11 mouse cellular contexts compared by ENCODE assay signal in the genomic region with DNA sequence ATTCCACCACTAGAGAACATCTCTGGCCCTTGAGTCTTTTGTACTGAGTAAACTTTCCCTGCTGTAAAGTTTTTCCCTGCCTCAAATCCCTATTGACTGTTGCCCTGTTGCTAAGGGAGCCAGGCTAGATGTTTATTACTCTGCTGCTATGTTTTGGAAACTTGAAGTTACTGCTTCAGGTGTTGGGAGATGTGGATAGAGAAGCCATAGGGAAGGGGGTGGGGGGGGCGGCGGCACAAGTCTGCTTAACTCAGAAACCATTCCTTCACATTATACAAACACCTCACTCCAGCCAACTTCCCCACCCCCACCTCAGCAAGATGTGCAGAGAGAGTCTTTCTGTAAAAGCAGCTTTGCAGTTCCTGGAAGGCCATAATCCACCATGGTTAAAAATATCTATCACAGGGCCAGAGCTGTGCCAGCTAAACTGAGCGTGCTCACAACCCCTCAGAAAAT. TPM values are rescaled to one million over a fixed set of nuclear protein-coding genes. Genes with fewer than 3 reads are reported as not detected.
DNase-seq lines count a peak whose midpoint lies in the region; ATAC-seq and TF ChIP-seq lines count a peak whose summit lies in the region.
"Had no signal": no experiment of that assay in that cellular context is flagged by ENCODE, and none has a peak within 500 bp of the region (broad histone marks: within the 10 kb centered on the region; RNA-seq: fewer than 3 reads in every experiment).

No protein-coding gene starts in this region.

- peaks cover 21% of the 10 kb centered on the region for H3K36me3 ChIP-seq in forebrain, embryonic 15.5 days
- peaks cover 4% of the 10 kb centered on the region; the same call in 1 of the 2 replicates for H3K36me3 ChIP-seq in forebrain, embryonic 11.5 days (ENCODE audit: control insufficient read depth, insufficient read depth, low read length)
- H3K36me3 ChIP-seq in limb, embryonic 11.5 days (ENCODE audit: control insufficient read depth, insufficient read depth, low read length): peaks cover 9% of the 10 kb centered on the region
- H3K36me3 ChIP-seq in limb, embryonic 10.5 days: peaks cover 31% of the 10 kb centered on the region
- peaks cover 14% of the 10 kb centered on the region for H3K36me3 ChIP-seq in heart, embryonic 16.5 days (ENCODE audit: control insufficient read depth, insufficient read depth)
- peaks cover 14% of the 10 kb centered on the region for H3K36me3 ChIP-seq in myocyte (ENCODE audit: control insufficient read depth, insufficient read depth)

- no peak for ATAC-seq in forebrain, embryonic 15.5 days (replicated peaks)
- no peak for ATAC-seq in forebrain, embryonic 11.5 days (replicated peaks; ENCODE audit: low FRiP score)
- ATAC-seq in limb, embryonic 11.5 days (ENCODE audit: insufficient number of reproducible peaks, low FRiP score, low TSS enrichment, low read depth): no peak
- peak; percentile 47; the same call in 1 of the 2 replicates for ATAC-seq in heart, embryonic 16.5 days (replicated peaks; ENCODE audit: extremely low read depth, insufficient read depth, low FRiP score)

- H3K27me3 ChIP-seq in forebrain, embryonic 15.5 days: no peaks in the 10 kb centered on the region
- no peaks in the 10 kb centered on the region for H3K27me3 ChIP-seq in forebrain, embryonic 11.5 days (ENCODE audit: control insufficient read depth, insufficient read depth, low read length)
- H3K27me3 ChIP-seq in limb, embryonic 11.5 days (ENCODE audit: control insufficient read depth, insufficient read depth, low read length): no peaks in the 10 kb centered on the region
- no peaks in the 10 kb centered on the region for H3K27me3 ChIP-seq in limb, embryonic 10.5 days (ENCODE audit: low read depth, poor library complexity, severe bottlenecking)
- H3K27me3 ChIP-seq in heart, embryonic 16.5 days (ENCODE audit: control insufficient read depth, insufficient read depth, low read length): no peaks in the 10 kb centered on the region
- H3K27me3 ChIP-seq in myocyte (ENCODE audit: control insufficient read depth, insufficient read depth, insufficient read length): no peaks in the 10 kb centered on the region
- H3K27me3 ChIP-seq: liver, embryonic 15.5 days had no signal

- TF ChIP-seq POLR2A in myocyte (IDR thresholded peaks at IDR 0.05; ENCODE audit: insufficient read length, low read depth): no peak

- no peaks in the 10 kb centered on the region for H3K79me2 ChIP-seq in myocyte (ENCODE audit: control insufficient read depth, insufficient read depth)

- 80% methylated on average over 3 of the region's 3 CpGs for whole genome bisulfite sequencing in forebrain, embryonic 15.5 days
- 84% methylated on average over 3 of the region's 3 CpGs for WGBS in forebrain, embryonic 11.5 days
- WGBS in limb, embryonic 11.5 days: 66% methylated on average over 3 of the region's 3 CpGs
- WGBS in limb, embryonic 10.5 days: 60% methylated on average over 3 of the region's 3 CpGs
- 20% methylated on average over 3 of the region's 3 CpGs for WGBS in heart, embryonic 16.5 days

- no peak overlapping the region for H3ac ChIP-seq in myocyte (ENCODE audit: control insufficient read depth, insufficient read length)

- H3K27ac ChIP-seq in forebrain, embryonic 15.5 days (replicated peaks): peak overlapping the region; percentile 43
- no peak overlapping the region for H3K27ac ChIP-seq in forebrain, embryonic 11.5 days (ENCODE audit: low read depth, low read length)
- peak overlapping the region; percentile 16 for H3K27ac ChIP-seq in limb, embryonic 11.5 days (replicated peaks; ENCODE audit: low read depth, low read length)
- no peak overlapping the region; the same call in 1 of the 2 replicates for H3K27ac ChIP-seq in limb, embryonic 10.5 days
- peak overlapping the region; percentile 91 for H3K27ac ChIP-seq in heart, embryonic 16.5 days (ENCODE audit: low read length)
- H3K27ac ChIP-seq: liver, embryonic 15.5 days had no signal

- no peaks in the 10 kb centered on the region for H3K9me3 ChIP-seq in forebrain, embryonic 15.5 days
- no peaks in the 10 kb centered on the region for H3K9me3 ChIP-seq in forebrain, embryonic 11.5 days (ENCODE audit: control insufficient read depth, low read length)
- H3K9me3 ChIP-seq in limb, embryonic 11.5 days (ENCODE audit: control insufficient read depth, low read length): no peaks in the 10 kb centered on the region
- H3K9me3 ChIP-seq in limb, embryonic 10.5 days (replicated peaks): no peaks in the 10 kb centered on the region
- no peaks in the 10 kb centered on the region for H3K9me3 ChIP-seq in heart, embryonic 16.5 days (replicated peaks; ENCODE audit: control insufficient read depth, low read length)
- H3K9me3 ChIP-seq: liver, embryonic 15.5 days had no signal

- no peak overlapping the region for H3K4me2 ChIP-seq in forebrain, embryonic 15.5 days (replicated peaks)
- H3K4me2 ChIP-seq in forebrain, embryonic 11.5 days (ENCODE audit: low read depth, low read length, severe bottlenecking): no peak overlapping the region
- no peak overlapping the region for H3K4me2 ChIP-seq in limb, embryonic 11.5 days (ENCODE audit: low read depth, severe bottlenecking)
- no peak overlapping the region; the same call in 1 of the 2 replicates for H3K4me2 ChIP-seq in heart, embryonic 16.5 days (ENCODE audit: low read depth, low read length)
- peak overlapping the region; percentile 26 for H3K4me2 ChIP-seq in myocyte (ENCODE audit: low read depth)
- H3K4me2 ChIP-seq: liver, embryonic 15.5 days had no signal

- H3K9ac ChIP-seq in forebrain, embryonic 15.5 days (replicated peaks): no peak overlapping the region
- no peak overlapping the region for H3K9ac ChIP-seq in forebrain, embryonic 11.5 days (ENCODE audit: low read length)
- no peak overlapping the region for H3K9ac ChIP-seq in limb, embryonic 11.5 days (ENCODE audit: low read length)
- no peak overlapping the region for H3K9ac ChIP-seq in heart, embryonic 16.5 days (ENCODE audit: low read length)
- H3K9ac ChIP-seq: liver, embryonic 15.5 days had no signal

- DNase-seq in forebrain, embryonic 11.5 days (ENCODE audit: low spot score): no peak
- DNase-seq in limb, embryonic 11.5 days (ENCODE audit: low spot score): no peak
- DNase-seq in limb, embryonic 10.5 days (ENCODE audit: low spot score): no peak
- DNase-seq in spleen, postnatal 14 days (ENCODE audit: low spot score in 2 of 2): no peak
- no peak for DNase-seq in cerebellum, adult 11-12 months
- DNase-seq: cerebellum, adult 8-10 months; gastrocnemius, postnatal 36 days had no signal

- H3K4me3 ChIP-seq in forebrain, embryonic 15.5 days: no peak overlapping the region
- H3K4me3 ChIP-seq in forebrain, embryonic 11.5 days (ENCODE audit: low read depth, low read length): no peak overlapping the region
- no peak overlapping the region for H3K4me3 ChIP-seq in limb, embryonic 11.5 days (ENCODE audit: low read depth, low read length)
- H3K4me3 ChIP-seq in limb, embryonic 10.5 days: no peak overlapping the region
- no peak overlapping the region for H3K4me3 ChIP-seq in heart, embryonic 16.5 days (ENCODE audit: low read length)
- no peak overlapping the region for H3K4me3 ChIP-seq in myocyte
- H3K4me3 ChIP-seq: liver, embryonic 15.5 days had no signal

- H3K4me1 ChIP-seq in forebrain, embryonic 15.5 days: peaks cover 21% of the 10 kb centered on the region; the same call in 1 of the 2 replicates
- H3K4me1 ChIP-seq in forebrain, embryonic 11.5 days (replicated peaks; ENCODE audit: control insufficient read depth, insufficient read depth, low read length): no peaks in the 10 kb centered on the region
- H3K4me1 ChIP-seq in limb, embryonic 11.5 days (ENCODE audit: control insufficient read depth, insufficient read depth, low read length): 0 out of 2 replicates have a peak, but pooled peaks cover 4% of the 10 kb centered on the region
- no peaks in the 10 kb centered on the region for H3K4me1 ChIP-seq in limb, embryonic 10.5 days
- H3K4me1 ChIP-seq in heart, embryonic 16.5 days (ENCODE audit: control insufficient read depth, insufficient read depth, low read length): peaks cover 29% of the 10 kb centered on the region

TF ChIP-seq in myocyte, 11 proteins besides CTCF, POLR2A, EP300 and RAD21:
- TF ChIP-seq TCF3 (IDR thresholded peaks at IDR 0.05; ENCODE audit: insufficient read length, low read depth) (no peak), E2F4 (IDR thresholded peaks at IDR 0.05; ENCODE audit: insufficient read depth) (no peak)

RNA-seq across cellular contexts. Expression of a gene that starts 14.2 kb away (rescaled TPM):
- 56.8 and 62.4 TPM in 2 replicates for polyA plus RNA-seq in forebrain, embryonic 15.5 days (2015; fragmentation: Nextera tagmentation; extraction: Ambion mirVana)
- polyA plus RNA-seq in forebrain, embryonic 11.5 days (2014; fragmentation: Nextera tagmentation; extraction: Ambion mirVana): 52.7 and 58.4 TPM in 2 replicates
- polyA plus RNA-seq in limb, embryonic 11.5 days (2014; fragmentation: Nextera tagmentation; extraction: Ambion mirVana): 63.9 and 73.3 TPM in 2 replicates
- 61.8 and 74.3 TPM in 2 replicates for polyA plus RNA-seq in limb, embryonic 10.5 days (2016; fragmentation: Nextera tagmentation; extraction: Ambion mirVana)
- polyA plus RNA-seq in heart, embryonic 16.5 days (2015; fragmentation: Nextera tagmentation; extraction: Ambion mirVana): 62.2 and 66.0 TPM in 2 replicates
- 947 TPM for polyA plus RNA-seq in myocyte (2012; fragmentation: generic; extraction: Trizol)

RNA-seq across cellular contexts. Expression of a gene that starts 32.7 kb away (rescaled TPM):
- 24.6 and 25.1 TPM in 2 replicates for polyA plus RNA-seq in forebrain, embryonic 15.5 days (2015; fragmentation: Nextera tagmentation; extraction: Ambion mirVana)
- polyA plus RNA-seq in forebrain, embryonic 11.5 days (2014; fragmentation: Nextera tagmentation; extraction: Ambion mirVana): 15.1 and 15.5 TPM in 2 replicates
- 19.7 and 22.4 TPM in 2 replicates for polyA plus RNA-seq in limb, embryonic 11.5 days (2014; fragmentation: Nextera tagmentation; extraction: Ambion mirVana)
- 22.2 and 27.0 TPM in 2 replicates for polyA plus RNA-seq in limb, embryonic 10.5 days (2016; fragmentation: Nextera tagmentation; extraction: Ambion mirVana)
- polyA plus RNA-seq in heart, embryonic 16.5 days (2015; fragmentation: Nextera tagmentation; extraction: Ambion mirVana): 27.7 and 31.3 TPM in 2 replicates
- polyA plus RNA-seq in myocyte (2012; fragmentation: generic; extraction: Trizol): 33.7 TPM

RNA-seq across cellular contexts. Expression of a gene that starts 33.1 kb away (rescaled TPM):
- polyA plus RNA-seq in forebrain, embryonic 15.5 days (2015; fragmentation: Nextera tagmentation; extraction: Ambion mirVana): not detected in 2 replicates
- 0.37 TPM in 1 of 2 replicates, not detected in the other for polyA plus RNA-seq in forebrain, embryonic 11.5 days (2014; fragmentation: Nextera tagmentation; extraction: Ambion mirVana)
- not detected in 2 replicates for polyA plus RNA-seq in limb, embryonic 11.5 days (2014; fragmentation: Nextera tagmentation; extraction: Ambion mirVana)
- 0.31 TPM in 1 of 2 replicates, not detected in the other for polyA plus RNA-seq in limb, embryonic 10.5 days (2016; fragmentation: Nextera tagmentation; extraction: Ambion mirVana)
- not detected in 2 replicates for polyA plus RNA-seq in heart, embryonic 16.5 days (2015; fragmentation: Nextera tagmentation; extraction: Ambion mirVana)
- not detected for polyA plus RNA-seq in myocyte (2012; fragmentation: generic; extraction: Trizol)
- polyA plus RNA-seq: liver, embryonic 15.5 days had no signal

Comparison
In these comparisons a context has a peak if more than half of its experiments do, and no peak if none do; other contexts are left out.
1. H3K27ac ChIP-seq: peak in forebrain, embryonic 15.5 days (single experiment), limb, embryonic 11.5 days (single experiment) and heart, embryonic 16.5 days (single experiment); none in forebrain, embryonic 11.5 days (single experiment) and limb, embryonic 10.5 days (single experiment).
2. RNA of a gene that starts 14.2 kb away (polyA plus RNA-seq): 947 TPM in myocyte (single experiment); 63.9 to 73.3 TPM in limb, embryonic 11.5 days, 62.2 to 66.0 TPM in heart, embryonic 16.5 days, 61.8 to 74.3 TPM in limb, embryonic 10.5 days, 52.7 to 58.4 TPM in forebrain, embryonic 11.5 days and 56.8 to 62.4 TPM in forebrain, embryonic 15.5 days; every median in the first group is over 10 times any median in the second.